Mouse (Mus musculus): Measurements from ENCODE around the gene Slc25a53.
A peak's percentile ranks its signal among the peaks of the same experiment; 100 is the strongest.
"Not testable (repeated sequence)": the region's sequence is repeated elsewhere in the genome, so short reads cannot be mapped to it uniquely, and the experiment has no call there.

Gene Slc25a53

DNA sequence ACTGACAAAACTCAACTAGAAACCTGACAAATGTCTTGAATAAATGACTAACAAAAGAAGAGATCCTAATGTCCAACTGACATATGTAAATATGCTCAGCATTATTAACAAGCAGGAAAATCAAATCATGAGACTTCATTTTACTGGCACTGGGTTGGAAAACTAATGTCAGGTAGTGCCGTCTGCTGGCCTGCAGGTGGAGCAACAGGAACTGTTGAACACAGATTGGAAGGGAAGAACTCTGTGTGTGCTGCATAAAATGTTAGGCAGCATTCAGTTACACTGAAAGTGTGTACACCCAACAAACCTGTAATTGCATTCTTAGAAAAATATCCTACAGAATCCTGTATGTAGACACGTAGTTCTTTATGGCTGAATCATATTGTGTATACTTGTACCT is 78.4 kb downstream of the Slc25a53 start:
- no peak for DNase-seq (ENCODE audit: low spot score)

DNA sequence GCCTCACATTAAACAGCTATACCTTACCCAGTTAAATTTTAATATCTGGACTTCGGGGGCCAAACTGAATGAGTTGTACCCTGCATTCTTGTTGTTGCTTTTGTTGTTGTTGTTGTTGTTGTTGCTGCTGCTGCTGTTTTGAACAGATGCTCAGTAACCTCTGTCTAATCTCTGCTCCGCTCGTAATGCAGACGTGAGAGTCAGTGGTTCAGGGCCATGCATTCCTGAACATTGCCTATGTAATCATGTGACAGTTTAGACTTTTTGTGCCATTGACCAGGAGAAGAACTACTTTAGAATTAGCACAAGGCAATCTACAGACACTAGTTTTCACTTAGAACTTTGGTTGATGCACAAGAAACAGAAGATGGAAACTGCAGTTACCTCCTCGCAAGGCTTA is 79.8 kb downstream of the Slc25a53 start:
- DNase-seq (ENCODE audit: low spot score), result not testable (repeated sequence)

DNA sequence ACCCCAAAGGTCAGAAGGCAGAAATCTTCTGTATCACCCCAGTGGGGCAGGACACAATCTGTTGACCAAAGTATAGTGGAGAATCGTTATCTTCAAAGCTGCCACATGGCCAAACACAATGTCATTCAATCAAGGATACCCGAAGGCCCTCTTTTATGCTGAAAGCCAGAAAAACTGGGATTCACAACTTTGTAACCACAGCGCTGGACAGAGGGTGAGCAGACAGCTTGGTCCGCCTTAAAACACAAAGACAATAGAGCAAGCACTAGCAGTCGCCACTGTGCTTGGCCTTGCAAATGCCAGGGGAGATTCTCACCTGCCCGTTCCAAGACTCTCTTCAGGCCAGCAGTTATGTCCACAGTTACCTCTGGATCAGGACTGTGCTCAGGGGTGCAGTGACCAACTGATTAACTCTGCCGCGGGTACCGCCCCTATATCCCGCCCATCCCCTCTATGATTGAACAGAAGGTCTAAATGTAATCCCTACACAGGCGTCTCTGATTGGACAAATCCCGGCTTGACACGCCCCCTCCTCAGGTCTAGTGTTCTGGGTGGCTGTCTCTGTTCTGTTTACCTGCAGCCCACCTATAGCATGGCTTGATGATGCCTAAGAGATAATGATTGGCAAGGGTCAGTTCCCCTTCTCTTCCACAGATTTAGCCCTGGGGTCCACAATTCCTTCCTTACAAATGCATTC is 80.4 kb downstream of the Slc25a53 start:
- DNase-seq (ENCODE audit: low spot score), result peak; percentile 34

DNA sequence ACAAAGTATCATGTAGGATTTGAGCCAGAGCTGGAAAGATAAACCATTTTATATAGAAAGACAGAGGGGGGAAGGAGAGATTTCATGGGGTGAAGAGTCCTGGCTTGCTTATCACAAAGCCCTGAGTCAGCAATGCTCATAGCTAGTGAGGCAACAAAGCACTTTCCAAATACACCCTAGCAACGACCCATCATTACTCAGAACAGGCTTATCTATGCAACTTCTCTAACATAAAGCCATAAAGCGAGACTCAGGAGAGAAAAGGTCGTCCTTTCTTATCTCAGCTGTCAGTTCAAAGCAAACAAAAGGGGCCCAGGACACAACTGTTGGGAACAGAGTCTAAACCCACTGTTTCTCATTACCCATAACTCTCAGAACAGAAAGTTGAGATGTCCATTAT is 100.1 kb downstream of the Slc25a53 start:
- no peak for DNase-seq (ENCODE audit: low spot score)

Measured in ovary, postnatal 14 days (tissue).